Mouse (Mus musculus): Measurements from ENCODE around the gene Pkp4.

DNA sequence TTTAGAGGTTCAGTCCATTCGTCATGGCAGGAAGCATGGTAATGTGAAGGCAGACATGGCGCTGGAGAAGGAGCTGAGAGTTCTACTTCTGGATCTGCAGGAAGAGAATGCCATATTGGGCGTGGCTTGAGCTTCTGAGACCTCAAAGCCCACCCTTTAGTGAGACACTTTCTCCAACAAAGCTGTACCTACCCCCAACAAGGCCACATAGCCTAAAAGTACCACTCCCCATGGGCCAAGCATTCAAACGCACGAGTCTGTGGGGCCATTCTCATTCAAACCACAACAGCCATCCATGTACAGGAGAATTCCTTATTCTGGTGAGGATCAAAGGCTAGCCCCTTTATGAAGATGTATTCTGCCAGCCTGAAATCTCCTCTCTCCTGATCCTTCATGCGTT is 57.3 kb downstream of the Pkp4 start:
- TF ChIP-seq CTCF (IDR thresholded peaks at IDR 0.05; ENCODE audit: low read depth) (no peak), EP300 (IDR thresholded peaks at IDR 0.05; ENCODE audit: low read depth) (no peak)

All from liver, postnatal 0 days (tissue).